Mouse (Mus musculus) T-helper 17 cell (primary cell): Measurements from ENCODE around the gene U2surp.
"Not testable (repeated sequence)": the region's sequence is repeated elsewhere in the genome, so short reads cannot be mapped to it uniquely, and the experiment has no call there.

ENCODE experiments used
- in situ Hi-C, 2 experiments: fragments of 300-600 bp; cut with MboI, MseI; formaldehyde crosslinking; loops; 1 replicate in 1 of 2; 2 replicates in 1 of 2; pipeline ENCODE4 v1.15.1; 2025; ENCODE audit warnings: high pct_unique_total_duplicates in 2 of 2

U2surp gene

GRCm38 (mm10) chr9:95472926-95473325, 38.9 kb downstream of the U2surp start:
- in situ Hi-C loops: no loop called here

- in situ Hi-C loops: not testable (repeated sequence)
These were observed 42.7 kb downstream of the U2surp start for GRCm38 (mm10) chr9:95469011-95469576.

- in situ Hi-C loops: no loop called here
These were observed 47.8 kb downstream of the U2surp start for GRCm38 (mm10) chr9:95464028-95464427.

- in situ Hi-C loops: no loop called here
These were observed 59.9 kb downstream of the U2surp start for GRCm38 (mm10) chr9:95451931-95452330.

- in situ Hi-C loops: no loop called here
These were observed 61.2 kb downstream of the U2surp start for GRCm38 (mm10) chr9:95450586-95450985.

- in situ Hi-C loops: no loop called here
These were observed 69.5 kb downstream of the U2surp start for GRCm38 (mm10) chr9:95442321-95442731.

GRCm38 (mm10) chr9:95437883-95438282, 73.9 kb downstream of the U2surp start:
- in situ Hi-C loops: loop anchor here in 1 of 2 experiments (10.0 kb wide), 1 partner anchor 1403 kb away; no protein-coding TSS in a partner anchor

- in situ Hi-C loops: loop anchor here in 1 of 2 experiments (10.0 kb wide), 1 partner anchor 1401 kb away; no protein-coding TSS in a partner anchor
These were observed 75.5 kb downstream of the U2surp start for GRCm38 (mm10) chr9:95436294-95436613.

- in situ Hi-C loops: loop anchor here in 1 of 2 experiments (10.0 kb wide), 1 partner anchor 1401 kb away; no protein-coding TSS in a partner anchor
These were observed 76.1 kb downstream of the U2surp start for GRCm38 (mm10) chr9:95435506-95436293.

GRCm38 (mm10) chr9:95428277-95428676, 83.5 kb downstream of the U2surp start:
- in situ Hi-C loops: loop anchor here in 1 of 2 experiments (10.0 kb wide), 1 partner anchor 1033 kb away; no protein-coding TSS in a partner anchor

GRCm38 (mm10) chr9:95413911-95414310, 97.9 kb downstream of the U2surp start:
- in situ Hi-C loops: loop anchor here in 1 of 2 experiments (10.0 kb wide), 1 partner anchor 971 kb away; no protein-coding TSS in a partner anchor

GRCm38 (mm10) chr9:95412047-95412446, 99.7 kb downstream of the U2surp start:
- in situ Hi-C loops: loop anchor here in 1 of 2 experiments (10.0 kb wide), 1 partner anchor 973 kb away; no protein-coding TSS in a partner anchor

GRCm38 (mm10) chr9:95407586-95408220, 104.1 kb downstream of the U2surp start:
- in situ Hi-C loops: loop anchor here (5.0 to 10.0 kb wide), 7 partner anchors 125 to 1347 kb away; partner anchors contain the start of gene Zbtb38 (in 1 of the 2)
